In genomic region chr17:43803111-43803510, GRCm38 (mm10) we compare ENCODE assay signal across 19 mouse cellular contexts. TPM values are rescaled to one million over a fixed set of nuclear protein-coding genes. Genes with fewer than 3 reads are reported as not detected.
A peak's percentile ranks its signal among the peaks of the same experiment; 100 is the strongest.
DNase-seq lines count a peak whose midpoint lies in the region; ATAC-seq and TF ChIP-seq lines count a peak whose summit lies in the region.
"Had no signal": no experiment of that assay in that cellular context is flagged by ENCODE, and none has a peak within 500 bp of the region (broad histone marks: within the 10 kb centered on the region; RNA-seq: fewer than 3 reads in every experiment).

No protein-coding gene starts in this region.

- H3K27ac ChIP-seq in gastrocnemius, adult 2 months, result peak overlapping the region; percentile 83
- H3K27ac ChIP-seq in heart, embryonic 16.5 days (ENCODE audit: low read length), result peak overlapping the region; percentile 74
- H3K27ac ChIP-seq in liver, adult 2 months (replicated peaks; ENCODE audit: insufficient read depth, low read depth, low read length), result no peak overlapping the region
- H3K27ac ChIP-seq: forebrain, embryonic 15.5 days; layer of hippocampus, adult 2 months; limb, embryonic 15.5 days; stomach, embryonic 15.5 days had no signal

- H3K4me2 ChIP-seq in heart, embryonic 16.5 days (ENCODE audit: low read depth, low read length), result peak overlapping the region; percentile 86
- H3K4me2 ChIP-seq: limb, embryonic 15.5 days had no signal

- 92% methylated on average over 2 of the region's 2 CpGs for WGBS in heart, embryonic 16.5 days
- WGBS in liver, adult 2 months, result 22% methylated on average over 2 of the region's 2 CpGs

- no peaks in the 10 kb centered on the region for H3K36me3 ChIP-seq in heart, embryonic 16.5 days (ENCODE audit: control insufficient read depth, insufficient read depth)
- H3K36me3 ChIP-seq in liver, adult 2 months (ENCODE audit: control insufficient read depth, insufficient read depth, low read length), result no peaks in the 10 kb centered on the region
- H3K36me3 ChIP-seq: forebrain, embryonic 15.5 days; limb, embryonic 15.5 days; stomach, embryonic 15.5 days had no signal

- intact Hi-C loops in gastrocnemius, adult 2 months (cut with DNase I), result loop anchor here (5.0 kb wide), 3 partner anchors 44 to 234 kb away; no protein-coding TSS in a partner anchor
- intact Hi-C loops in heart, postnatal 25 days (cut with DNase I), result loop anchor here (5.0 kb wide), 2 partner anchors 224 to 329 kb away; no protein-coding TSS in a partner anchor

- peaks cover 19% of the 10 kb centered on the region for H3K4me1 ChIP-seq in heart, embryonic 16.5 days (ENCODE audit: control insufficient read depth, insufficient read depth, low read length)
- peaks cover 5% of the 10 kb centered on the region for H3K4me1 ChIP-seq in liver, adult 2 months (ENCODE audit: control insufficient read depth, insufficient read depth, low read length)

- no peak for TF ChIP-seq POLR2A in liver, adult 2 months (IDR thresholded peaks at IDR 0.05; ENCODE audit: extremely low read depth, insufficient read depth, low read length)

- 0 out of 2 replicates have a peak, but pooled peaks cover 5% of the 10 kb centered on the region for H3K27me3 ChIP-seq in heart, embryonic 16.5 days (ENCODE audit: control insufficient read depth, insufficient read depth, low read length)
- peaks cover 5% of the 10 kb centered on the region; the same call in 1 of the 2 replicates for H3K27me3 ChIP-seq in liver, adult 2 months (ENCODE audit: control insufficient read depth, insufficient read depth, low read length)
- H3K27me3 ChIP-seq: forebrain, embryonic 15.5 days had no signal

- H3K79me2 ChIP-seq in liver, adult 2 months (ENCODE audit: control insufficient read depth, insufficient read depth, low read length), result no peaks in the 10 kb centered on the region

- DNase-seq in gastrocnemius, adult 2 months, result no peak
- no peak for DNase-seq in gastrocnemius, adult 18-20 months (ENCODE audit: low spot score)
- DNase-seq in heart, postnatal 25 days (ENCODE audit: low spot score), result no peak
- DNase-seq in liver, adult 2 months (ENCODE audit: extremely low read depth, low read depth, low spot score), result peak; percentile 77
- no peak for DNase-seq in liver
- peak; percentile 18 for DNase-seq in Muller cell, postnatal 12 days (ENCODE audit: inconsistent ontology term)
- DNase-seq in testis, postnatal 10 days (ENCODE audit: low spot score), result no peak
- DNase-seq: adrenal gland, postnatal 10 days; layer of hippocampus, postnatal 36 days; lung, adult 2 months; lung, postnatal 4 days; retina, postnatal 1 day had no signal

- H3K9me3 ChIP-seq in heart, embryonic 16.5 days (replicated peaks; ENCODE audit: control insufficient read depth, low read length), result no peaks in the 10 kb centered on the region
- H3K9me3 ChIP-seq: forebrain, embryonic 15.5 days; limb, embryonic 15.5 days; stomach, embryonic 15.5 days had no signal

- peak overlapping the region; percentile 89 for H3K9ac ChIP-seq in heart, embryonic 16.5 days (ENCODE audit: low read length)
- no peak overlapping the region for H3K9ac ChIP-seq in liver, adult 2 months (ENCODE audit: low read depth, low read length)
- H3K9ac ChIP-seq: forebrain, embryonic 15.5 days; limb, embryonic 15.5 days; stomach, embryonic 15.5 days had no signal

- no peak for TF ChIP-seq CTCF in gastrocnemius, adult 2 months (IDR thresholded peaks at IDR 0.05)
- no peak for TF ChIP-seq CTCF in liver, adult 2 months (IDR thresholded peaks at IDR 0.05; ENCODE audit: low read depth, low read length)

- ATAC-seq in heart, embryonic 16.5 days (replicated peaks; ENCODE audit: extremely low read depth, insufficient read depth, low FRiP score), result no peak
- ATAC-seq: activated CD4-positive, CD25-positive, alpha-beta regulatory T cell, adult 4 months; CD4-positive, CD25-positive, alpha-beta regulatory T cell, adult 4 months; forebrain, embryonic 15.5 days had no signal

- peak overlapping the region; percentile 86 for H3K4me3 ChIP-seq in gastrocnemius, adult 2 months
- peak overlapping the region; percentile 81; the same call in 1 of the 2 replicates for H3K4me3 ChIP-seq in heart, embryonic 16.5 days (ENCODE audit: low read length)
- no peak overlapping the region for H3K4me3 ChIP-seq in liver, adult 2 months (ENCODE audit: insufficient read depth, low read depth, low read length)
- H3K4me3 ChIP-seq: layer of hippocampus, adult 2 months; limb, embryonic 15.5 days had no signal

RNA-seq across cellular contexts. Expression of gene Rcan2, which starts 2.0 kb away (rescaled TPM):
- 10 to 100 TPM; 40.3 to 80.7 TPM for total RNA-seq in gastrocnemius, adult 2 months (2021)
- total RNA-seq in gastrocnemius, adult 18-20 months (2021), result 10 to 100 TPM; 51.9 to 60.3 TPM
- 63.1 and 63.9 TPM in 2 replicates for polyA plus RNA-seq in heart, embryonic 16.5 days (2015; fragmentation: Nextera tagmentation; extraction: Ambion mirVana)
- total RNA-seq in heart, postnatal 25 days (2021), result 100 to 1,000 TPM; 355 to 379 TPM
- total RNA-seq in liver, adult 2 months (2014; rRNA removed), result 3.1 and 4.0 TPM in 2 replicates
- 1.4 and 6.3 TPM in 2 replicates for polyA plus RNA-seq in liver, adult 2 months (2012; rRNA removed)
- polyA plus RNA-seq: activated CD4-positive, CD25-positive, alpha-beta regulatory T cell, adult 4 months; CD4-positive, CD25-positive, alpha-beta regulatory T cell, adult 4 months had no signal

Comparison
In these comparisons a context has a peak if more than half of its experiments do, and no peak if none do; other contexts are left out.
1. DNase-seq: peak in liver, adult 2 months (single experiment) and Muller cell, postnatal 12 days (single experiment); none in gastrocnemius, adult 2 months (single experiment), gastrocnemius, adult 18-20 months (single experiment), heart, postnatal 25 days (single experiment), liver (single experiment) and testis, postnatal 10 days (single experiment).